Mouse (Mus musculus): ENCODE results near the gene Fmnl2.

DNA sequence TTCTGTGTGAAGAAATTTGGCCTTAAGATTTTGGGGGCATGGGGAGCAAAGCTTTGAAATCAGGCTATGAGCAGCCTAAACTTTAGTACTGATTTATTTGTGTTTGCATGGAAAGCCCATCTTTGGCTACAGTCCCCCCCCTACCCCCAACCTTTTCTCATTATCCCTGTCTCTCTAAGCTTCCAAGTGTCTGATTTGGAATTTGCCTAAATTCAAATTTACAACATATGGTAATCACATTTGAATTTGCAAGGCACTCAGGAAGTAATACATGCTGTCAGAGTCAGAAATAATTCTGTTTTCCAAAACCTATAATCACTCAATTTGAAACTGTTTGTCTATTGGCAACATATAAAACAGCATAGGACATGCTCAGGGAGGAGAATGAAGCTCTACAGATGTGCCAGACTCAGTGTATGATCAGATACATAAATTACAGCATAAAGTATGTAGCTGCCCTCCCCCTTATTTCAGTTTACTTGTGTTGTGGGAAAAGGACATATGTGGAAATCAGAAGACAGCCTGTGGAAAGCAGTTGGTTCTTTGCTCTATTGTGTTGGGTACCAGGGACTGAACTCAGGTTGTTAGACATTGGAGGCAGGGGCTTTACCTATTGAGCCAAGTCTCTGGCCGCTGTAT is 190.2 kb downstream of the Fmnl2 start:
- TF ChIP-seq CTCF (IDR thresholded peaks at IDR 0.05; ENCODE audit: low read depth) (no peak), EP300 (IDR thresholded peaks at IDR 0.05; ENCODE audit: low read depth) (no peak)

Measured in liver, postnatal 0 days (tissue).